9 mouse cellular contexts compared by ENCODE assay signal in the genomic region with DNA sequence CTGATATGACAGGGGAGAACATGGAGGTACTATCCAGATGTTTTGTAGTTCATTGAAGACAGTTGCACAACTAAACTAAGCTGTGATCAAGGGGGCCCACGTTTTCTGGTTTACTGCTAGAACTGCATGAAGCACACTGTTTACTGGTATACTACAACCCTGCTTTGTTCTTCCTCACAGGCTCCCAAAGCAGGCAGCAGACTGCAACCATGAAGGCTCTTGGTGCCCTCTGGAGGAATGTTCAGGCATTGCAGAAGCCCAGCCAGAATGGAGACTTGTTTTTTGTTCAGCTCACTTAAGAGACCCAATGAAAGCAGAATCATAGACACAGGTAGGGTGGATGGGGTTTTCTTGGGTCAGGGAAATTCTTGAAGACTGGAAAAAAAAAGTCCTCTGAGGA. TPM values are rescaled to one million over a fixed set of nuclear protein-coding genes. Genes with fewer than 3 reads are reported as not detected.
A peak's percentile ranks its signal among the peaks of the same experiment; 100 is the strongest.
DNase-seq lines count a peak whose midpoint lies in the region; ATAC-seq and TF ChIP-seq lines count a peak whose summit lies in the region.
"Had no signal": no experiment of that assay in that cellular context is flagged by ENCODE, and none has a peak within 500 bp of the region (broad histone marks: within the 10 kb centered on the region; RNA-seq: fewer than 3 reads in every experiment).

No protein-coding gene starts in this region.

- H3K4me1 ChIP-seq in kidney, embryonic 16.5 days (ENCODE audit: insufficient read depth, low read length) = no peaks in the 10 kb centered on the region
- H3K4me1 ChIP-seq in liver, adult 2 months (ENCODE audit: control insufficient read depth, insufficient read depth, low read length) = no peaks in the 10 kb centered on the region; the same call in 1 of the 2 replicates
- H3K4me1 ChIP-seq in neural tube, embryonic 12.5 days = no peaks in the 10 kb centered on the region
- H3K4me1 ChIP-seq: embryonic facial prominence, embryonic 13.5 days had no signal

- ATAC-seq in kidney, embryonic 16.5 days (ENCODE audit: low FRiP score, low TSS enrichment) = peak; percentile 73; the same call in 1 of the 2 replicates
- peak; percentile 89 for ATAC-seq in neural tube, embryonic 12.5 days (ENCODE audit: low FRiP score, low read depth)

- no peaks in the 10 kb centered on the region for H3K79me2 ChIP-seq in liver, adult 2 months (ENCODE audit: control insufficient read depth, insufficient read depth, low read length)

- peaks cover 3% of the 10 kb centered on the region; the same call in 1 of the 2 replicates for H3K27me3 ChIP-seq in kidney, embryonic 16.5 days (ENCODE audit: insufficient read depth, low read length)
- H3K27me3 ChIP-seq in liver, adult 2 months (ENCODE audit: control insufficient read depth, insufficient read depth, low read length) = no peaks in the 10 kb centered on the region
- no peaks in the 10 kb centered on the region for H3K27me3 ChIP-seq in neural tube, embryonic 12.5 days (replicated peaks)

- H3K4me2 ChIP-seq in kidney, embryonic 16.5 days (replicated peaks; ENCODE audit: low read depth, low read length) = no peak overlapping the region
- H3K4me2 ChIP-seq in neural tube, embryonic 12.5 days (replicated peaks) = no peak overlapping the region
- H3K4me2 ChIP-seq: embryonic facial prominence, embryonic 13.5 days had no signal

- H3K4me3 ChIP-seq in kidney, embryonic 16.5 days (ENCODE audit: low read length) = no peak overlapping the region
- no peak overlapping the region for H3K4me3 ChIP-seq in liver, adult 2 months (ENCODE audit: insufficient read depth, low read depth, low read length)
- no peak overlapping the region for H3K4me3 ChIP-seq in neural tube, embryonic 12.5 days
- H3K4me3 ChIP-seq: embryonic facial prominence, embryonic 13.5 days had no signal

- no peak overlapping the region for H3K27ac ChIP-seq in kidney, embryonic 16.5 days (ENCODE audit: low read length)
- H3K27ac ChIP-seq in liver, adult 2 months (replicated peaks; ENCODE audit: insufficient read depth, low read depth, low read length) = no peak overlapping the region
- H3K27ac ChIP-seq in neural tube, embryonic 12.5 days = no peak overlapping the region
- H3K27ac ChIP-seq: embryonic facial prominence, embryonic 13.5 days had no signal

- no peaks in the 10 kb centered on the region for H3K9me3 ChIP-seq in kidney, embryonic 16.5 days (ENCODE audit: low read length)
- H3K9me3 ChIP-seq in neural tube, embryonic 12.5 days = no peaks in the 10 kb centered on the region
- H3K9me3 ChIP-seq: embryonic facial prominence, embryonic 13.5 days had no signal

- 35% methylated on average over 1 of the region's 1 CpGs for WGBS in kidney, embryonic 16.5 days
- 10% methylated on average over 1 of the region's 1 CpGs for WGBS in liver, adult 2 months
- 13% methylated on average over 1 of the region's 1 CpGs for WGBS in neural tube, embryonic 12.5 days

- no peaks in the 10 kb centered on the region for H3K36me3 ChIP-seq in kidney, embryonic 16.5 days (ENCODE audit: insufficient read depth, low read length)
- no peaks in the 10 kb centered on the region for H3K36me3 ChIP-seq in liver, adult 2 months (ENCODE audit: control insufficient read depth, insufficient read depth, low read length)
- H3K36me3 ChIP-seq in neural tube, embryonic 12.5 days = no peaks in the 10 kb centered on the region
- H3K36me3 ChIP-seq: embryonic facial prominence, embryonic 13.5 days had no signal

- DNase-seq in 3T3-L1 (ENCODE audit: low read depth, low spot score) = peak; percentile 74
- peak; percentile 72 for DNase-seq in ZHBTc4 (ENCODE audit: low read depth, low spot score)
- peak; percentile 52 to 75 for DNase-seq in cerebellum, postnatal 4 days (ENCODE audit: low spot score in 2 of 2)
- peak; percentile 30 to 31 for DNase-seq in gastrocnemius, adult 8-10 months (ENCODE audit: low spot score in 2 of 2)
- peak; percentile 40 for DNase-seq in liver, adult 2 months (ENCODE audit: extremely low read depth, low read depth, low spot score)
- peak; percentile 55 for DNase-seq in telencephalon, adult 2 months (ENCODE audit: low read depth, low spot score)

- TF ChIP-seq POLR2A in liver, adult 2 months (IDR thresholded peaks at IDR 0.05; ENCODE audit: extremely low read depth, insufficient read depth, low read length) = no peak

- TF ChIP-seq CTCF in liver, adult 2 months (IDR thresholded peaks at IDR 0.05; ENCODE audit: low read depth, low read length) = peak; percentile 75

- no peak overlapping the region for H3K9ac ChIP-seq in kidney, embryonic 16.5 days (replicated peaks; ENCODE audit: low read length)
- no peak overlapping the region for H3K9ac ChIP-seq in liver, adult 2 months (ENCODE audit: low read depth, low read length)
- no peak overlapping the region for H3K9ac ChIP-seq in neural tube, embryonic 12.5 days
- H3K9ac ChIP-seq: embryonic facial prominence, embryonic 13.5 days had no signal

RNA-seq across cellular contexts. Expression of a gene that starts 2.2 kb away (rescaled TPM):
- 1 to 10 TPM; 1.5 to 3.2 (median 2.0) TPM for total RNA-seq in gastrocnemius, adult 8-10 months (2022)
- polyA plus RNA-seq in kidney, embryonic 16.5 days (2015; fragmentation: Nextera tagmentation; extraction: Ambion mirVana) = 3.8 and 5.0 TPM in 2 replicates
- 0.46 and 1.5 TPM in 2 replicates for total RNA-seq in liver, adult 2 months (2014; rRNA removed)
- 0.57 and 1.0 TPM in 2 replicates for polyA plus RNA-seq in liver, adult 2 months (2012; rRNA removed)
- 32.7 and 39.4 TPM in 2 replicates for polyA plus RNA-seq in neural tube, embryonic 12.5 days (2016; fragmentation: Nextera tagmentation; extraction: Ambion mirVana)

RNA-seq across cellular contexts. Expression of a gene that starts 40.3 kb away (rescaled TPM):
- total RNA-seq in gastrocnemius, adult 8-10 months (2022) = not detected
- not detected in 2 replicates for polyA plus RNA-seq in kidney, embryonic 16.5 days (2015; fragmentation: Nextera tagmentation; extraction: Ambion mirVana)
- total RNA-seq in liver, adult 2 months (2014; rRNA removed) = not detected in 2 replicates
- not detected in 2 replicates for polyA plus RNA-seq in liver, adult 2 months (2012; rRNA removed)
- polyA plus RNA-seq in neural tube, embryonic 12.5 days (2016; fragmentation: Nextera tagmentation; extraction: Ambion mirVana) = 0.13 and 0.22 TPM in 2 replicates
- polyA plus RNA-seq: embryonic facial prominence, embryonic 13.5 days had no signal

RNA-seq across cellular contexts. Expression of a gene that starts 48.3 kb away (rescaled TPM):
- total RNA-seq in gastrocnemius, adult 8-10 months (2022) = not detected
- polyA plus RNA-seq in kidney, embryonic 16.5 days (2015; fragmentation: Nextera tagmentation; extraction: Ambion mirVana) = 0.15 and 0.21 TPM in 2 replicates
- not detected in 2 replicates for total RNA-seq in liver, adult 2 months (2014; rRNA removed)
- not detected in 2 replicates for polyA plus RNA-seq in liver, adult 2 months (2012; rRNA removed)
- polyA plus RNA-seq in neural tube, embryonic 12.5 days (2016; fragmentation: Nextera tagmentation; extraction: Ambion mirVana) = 8.4 and 10.5 TPM in 2 replicates
